Mouse (Mus musculus): ENCODE data around the gene Ptprr. TPM values are rescaled to one million over a fixed set of nuclear protein-coding genes. Genes with fewer than 3 reads are reported as not detected.
A peak's percentile ranks its signal among the peaks of the same experiment; 100 is the strongest.

Gene Ptprr
- polyA plus RNA-seq, 1 experiment: 0.77 TPM

GRCm38 (mm10) chr10:116243373-116243772 lies 225.4 kb downstream of the Ptprr start:
- no peak for TF ChIP-seq CTCF (IDR thresholded peaks at IDR 0.05; ENCODE audit: control insufficient read depth, insufficient read depth, insufficient replicate concordance, low read depth, low read length)
- TF ChIP-seq POLR2A (IDR thresholded peaks at IDR 0.05; ENCODE audit: control insufficient read depth, low read depth, low read length): no peak

DNA sequence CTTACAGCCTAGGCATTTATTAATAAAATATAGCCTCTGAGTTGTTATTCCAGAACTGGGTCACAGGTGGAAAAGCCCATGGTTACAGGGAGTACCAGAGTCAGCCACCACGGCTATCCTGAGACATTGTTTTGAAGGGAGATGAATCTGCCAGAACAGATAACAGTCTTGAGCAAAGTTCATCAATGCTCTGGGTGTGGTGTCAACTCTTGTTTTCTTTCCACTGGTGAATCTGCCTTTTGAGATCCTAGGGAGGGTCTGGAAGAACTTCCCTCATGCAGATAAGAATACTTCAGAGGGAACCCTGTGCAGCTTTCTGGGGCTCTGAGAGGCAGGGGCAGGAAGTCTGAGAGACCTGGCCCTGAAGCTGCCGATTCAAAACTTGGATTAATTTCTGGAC lies 227.6 kb downstream of the Ptprr start:
- Histone ChIP-seq H3K4me1 (ENCODE audit: control insufficient read depth, insufficient read depth, low read length) (no peaks in the 10 kb centered on the region), H3K27me3 (ENCODE audit: control insufficient read depth, insufficient read depth, low read length) (no peaks in the 10 kb centered on the region), H3K36me3 (ENCODE audit: control insufficient read depth, insufficient read depth, low read length) (no peaks in the 10 kb centered on the region), H3K27ac (ENCODE audit: control insufficient read depth, insufficient read depth, low read depth, low read length) (no peak overlapping the region), H3K4me3 (ENCODE audit: control insufficient read depth, low read depth, low read length) (no peak overlapping the region)
- TF ChIP-seq POLR2A (IDR thresholded peaks at IDR 0.05; ENCODE audit: control insufficient read depth, low read depth, low read length) (no peak), CTCF (IDR thresholded peaks at IDR 0.05; ENCODE audit: control insufficient read depth, insufficient read depth, insufficient replicate concordance, low read depth, low read length) (no peak)

More at GRCm38 (mm10) chr10:116243373-116243772, 225.4 kb downstream of the Ptprr start:
- Histone ChIP-seq H3K36me3 (ENCODE audit: control insufficient read depth, insufficient read depth, low read length) (no peaks in the 10 kb centered on the region), H3K4me3 (ENCODE audit: control insufficient read depth, low read depth, low read length) (no peak overlapping the region), H3K4me1 (ENCODE audit: control insufficient read depth, insufficient read depth, low read length) (no peaks in the 10 kb centered on the region), H3K27ac (ENCODE audit: control insufficient read depth, insufficient read depth, low read depth, low read length) (no peak overlapping the region), H3K27me3 (ENCODE audit: control insufficient read depth, insufficient read depth, low read length) (no peaks in the 10 kb centered on the region)

DNA sequence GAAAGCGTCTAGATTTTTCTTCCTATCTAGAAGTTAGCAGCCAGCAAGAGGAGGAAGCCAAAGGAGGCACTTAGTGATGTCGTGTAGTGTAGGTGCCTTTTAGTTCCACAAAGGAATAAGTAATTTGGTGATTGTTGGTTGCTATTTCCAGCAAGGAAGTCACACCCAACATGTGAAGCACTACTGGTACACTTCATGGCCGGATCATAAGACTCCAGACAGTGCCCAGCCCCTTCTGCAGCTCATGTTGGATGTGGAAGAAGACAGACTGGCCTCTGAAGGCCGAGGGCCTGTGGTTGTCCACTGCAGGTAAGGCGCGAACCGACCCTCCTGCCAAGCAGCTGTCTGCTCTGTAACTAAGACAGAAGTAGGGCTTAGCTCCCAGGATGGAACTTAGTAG lies 234.7 kb downstream of the Ptprr start:
- H3K27ac ChIP-seq (ENCODE audit: control insufficient read depth, insufficient read depth, low read depth, low read length): no peak overlapping the region
- no peak overlapping the region for H3K4me3 ChIP-seq (ENCODE audit: control insufficient read depth, low read depth, low read length)
- TF ChIP-seq POLR2A (IDR thresholded peaks at IDR 0.05; ENCODE audit: control insufficient read depth, low read depth, low read length): no peak
- no peak for TF ChIP-seq CTCF (IDR thresholded peaks at IDR 0.05; ENCODE audit: control insufficient read depth, insufficient read depth, insufficient replicate concordance, low read depth, low read length)
- H3K4me1 ChIP-seq (ENCODE audit: control insufficient read depth, insufficient read depth, low read length): no peaks in the 10 kb centered on the region
- no peaks in the 10 kb centered on the region for H3K36me3 ChIP-seq (ENCODE audit: control insufficient read depth, insufficient read depth, low read length)
- no peaks in the 10 kb centered on the region for H3K27me3 ChIP-seq (ENCODE audit: control insufficient read depth, insufficient read depth, low read length)

DNA sequence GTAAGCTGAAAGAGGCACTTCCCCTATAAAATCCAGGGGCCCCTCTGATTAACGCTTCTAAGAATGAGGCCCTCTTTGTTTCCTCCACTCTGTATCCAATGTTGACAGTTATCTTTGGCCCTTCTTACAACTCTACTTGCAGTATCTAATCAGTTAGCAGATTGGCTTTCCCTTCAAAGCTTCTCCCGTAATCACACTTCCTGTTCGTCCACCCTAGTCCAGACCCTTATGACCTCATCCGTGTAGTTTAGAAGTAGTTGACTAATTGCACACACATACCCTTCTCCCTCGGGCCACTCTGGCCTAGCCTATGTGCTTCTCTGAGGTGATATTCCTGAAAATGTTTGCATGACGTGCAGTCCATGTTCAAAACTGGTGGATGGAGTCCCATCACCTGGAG lies 236.0 kb downstream of the Ptprr start:
- no peak overlapping the region for H3K27ac ChIP-seq (ENCODE audit: control insufficient read depth, insufficient read depth, low read depth, low read length)
- H3K27me3 ChIP-seq (ENCODE audit: control insufficient read depth, insufficient read depth, low read length): no peaks in the 10 kb centered on the region
- no peak for TF ChIP-seq CTCF (IDR thresholded peaks at IDR 0.05; ENCODE audit: control insufficient read depth, insufficient read depth, insufficient replicate concordance, low read depth, low read length)
- no peak for TF ChIP-seq POLR2A (IDR thresholded peaks at IDR 0.05; ENCODE audit: control insufficient read depth, low read depth, low read length)
- H3K4me1 ChIP-seq (ENCODE audit: control insufficient read depth, insufficient read depth, low read length): no peaks in the 10 kb centered on the region
- no peaks in the 10 kb centered on the region for H3K36me3 ChIP-seq (ENCODE audit: control insufficient read depth, insufficient read depth, low read length)
- no peak overlapping the region for H3K4me3 ChIP-seq (ENCODE audit: control insufficient read depth, low read depth, low read length)

- Histone ChIP-seq H3K4me1 (ENCODE audit: control insufficient read depth, insufficient read depth, low read length) (peaks cover 5% of the 10 kb centered on the region), H3K27ac (ENCODE audit: control insufficient read depth, insufficient read depth, low read depth, low read length) (no peak overlapping the region)
- TF ChIP-seq POLR2A (IDR thresholded peaks at IDR 0.05; ENCODE audit: control insufficient read depth, low read depth, low read length) (no peak), CTCF (IDR thresholded peaks at IDR 0.05; ENCODE audit: control insufficient read depth, insufficient read depth, insufficient replicate concordance, low read depth, low read length) (no peak)
Observed at GRCm38 (mm10) chr10:116259298-116259697, 241.3 kb downstream of the Ptprr start.

GRCm38 (mm10) chr10:116260658-116261433 lies 242.8 kb downstream of the Ptprr start:
- Histone ChIP-seq H3K4me3 (ENCODE audit: control insufficient read depth, low read depth, low read length) (no peak overlapping the region), H3K27me3 (ENCODE audit: control insufficient read depth, insufficient read depth, low read length) (no peaks in the 10 kb centered on the region), H3K36me3 (ENCODE audit: control insufficient read depth, insufficient read depth, low read length) (no peaks in the 10 kb centered on the region), H3K27ac (ENCODE audit: control insufficient read depth, insufficient read depth, low read depth, low read length) (peak overlapping the region; percentile 84), H3K4me1 (ENCODE audit: control insufficient read depth, insufficient read depth, low read length) (peaks cover 5% of the 10 kb centered on the region)
- TF ChIP-seq CTCF (IDR thresholded peaks at IDR 0.05; ENCODE audit: control insufficient read depth, insufficient read depth, insufficient replicate concordance, low read depth, low read length) (no peak), POLR2A (IDR thresholded peaks at IDR 0.05; ENCODE audit: control insufficient read depth, low read depth, low read length) (no peak)

More at GRCm38 (mm10) chr10:116259298-116259697, 241.3 kb downstream of the Ptprr start:
- no peaks in the 10 kb centered on the region for H3K27me3 ChIP-seq (ENCODE audit: control insufficient read depth, insufficient read depth, low read length)
- no peaks in the 10 kb centered on the region for H3K36me3 ChIP-seq (ENCODE audit: control insufficient read depth, insufficient read depth, low read length)
- H3K4me3 ChIP-seq (ENCODE audit: control insufficient read depth, low read depth, low read length): no peak overlapping the region

GRCm38 (mm10) chr10:116261559-116261958 lies 243.5 kb downstream of the Ptprr start:
- Histone ChIP-seq H3K4me3 (ENCODE audit: control insufficient read depth, low read depth, low read length) (no peak overlapping the region), H3K4me1 (ENCODE audit: control insufficient read depth, insufficient read depth, low read length) (peaks cover 5% of the 10 kb centered on the region), H3K36me3 (ENCODE audit: control insufficient read depth, insufficient read depth, low read length) (no peaks in the 10 kb centered on the region), H3K27ac (ENCODE audit: control insufficient read depth, insufficient read depth, low read depth, low read length) (peak overlapping the region; percentile 49; the same call in 1 of the 2 replicates), H3K27me3 (ENCODE audit: control insufficient read depth, insufficient read depth, low read length) (no peaks in the 10 kb centered on the region)
- TF ChIP-seq POLR2A (IDR thresholded peaks at IDR 0.05; ENCODE audit: control insufficient read depth, low read depth, low read length): no peak
- no peak for TF ChIP-seq CTCF (IDR thresholded peaks at IDR 0.05; ENCODE audit: control insufficient read depth, insufficient read depth, insufficient replicate concordance, low read depth, low read length)
